Mouse (Mus musculus): ENCODE results near the gene Tmtc4.
A peak's percentile ranks its signal among the peaks of the same experiment; 100 is the strongest.

Gene Tmtc4

DNA sequence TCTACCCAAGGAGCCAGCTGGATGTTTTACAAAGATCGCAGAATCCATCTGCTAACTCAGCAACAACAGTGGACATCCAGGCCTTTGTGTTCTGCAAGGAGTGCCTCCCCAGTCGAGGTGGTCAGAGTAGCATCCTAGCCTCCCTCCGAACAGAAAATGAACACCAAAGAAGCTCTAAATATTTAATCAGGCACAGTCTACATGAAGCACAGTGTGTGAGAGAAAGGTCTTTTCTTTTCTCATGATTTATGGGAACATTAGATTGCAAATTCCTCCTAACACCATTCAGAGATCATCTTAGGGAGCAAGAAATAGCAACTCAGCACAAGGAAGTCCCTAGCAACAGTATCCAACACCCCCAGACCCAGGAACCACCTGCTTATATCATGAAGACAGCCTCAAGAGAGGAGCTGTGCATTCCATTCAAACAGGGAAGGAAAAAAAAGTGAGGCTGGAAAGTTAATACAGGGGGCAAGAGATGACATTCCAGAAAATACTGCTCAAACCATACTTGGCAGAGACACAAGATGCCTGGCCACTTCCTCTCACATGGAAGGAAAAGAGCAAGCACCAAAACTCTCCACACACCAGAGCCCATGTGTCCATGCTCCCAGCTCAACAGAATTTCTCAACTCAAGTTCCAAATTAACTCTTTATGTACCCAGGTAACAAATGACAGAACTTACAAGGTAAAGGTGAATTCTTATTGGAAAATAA lies 8.8 kb downstream of the Tmtc4 start:
- no peak for DNase-seq (ENCODE audit: low read depth, low spot score)

- no peak for DNase-seq (ENCODE audit: low read depth, low spot score)
Observed at GRCm38 (mm10) chr14:122973091-122973490, 10.7 kb downstream of the Tmtc4 start.

DNA sequence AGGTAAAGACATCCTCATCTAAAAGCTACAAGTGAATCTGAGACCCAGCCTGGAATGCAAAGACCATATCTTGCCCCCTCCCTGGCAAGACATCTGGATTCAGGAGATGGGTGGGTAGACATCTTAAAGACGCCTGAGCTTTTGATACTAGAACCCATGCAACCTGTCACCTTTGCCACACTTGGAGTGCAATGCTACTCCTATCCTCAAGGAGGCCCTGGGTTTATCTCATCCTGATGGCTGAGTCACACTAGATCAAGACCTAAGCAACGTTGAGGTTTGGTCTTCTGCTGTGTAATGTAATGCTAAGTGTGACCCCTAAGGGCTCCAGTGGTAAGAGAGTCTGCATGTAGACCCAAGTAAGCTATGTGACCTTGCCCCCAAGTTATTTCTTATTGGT lies 15.8 kb downstream of the Tmtc4 start:
- DNase-seq (ENCODE audit: low read depth, low spot score) = no peak

- peak; percentile 79 for DNase-seq (ENCODE audit: low read depth, low spot score)
Observed at GRCm38 (mm10) chr14:122957941-122958340, 25.9 kb downstream of the Tmtc4 start.

- DNase-seq (ENCODE audit: low read depth, low spot score) = no peak
Observed at GRCm38 (mm10) chr14:122953331-122953730, 30.5 kb downstream of the Tmtc4 start.

GRCm38 (mm10) chr14:122952556-122952955 lies 31.3 kb downstream of the Tmtc4 start:
- DNase-seq (ENCODE audit: low read depth, low spot score) = no peak

DNA sequence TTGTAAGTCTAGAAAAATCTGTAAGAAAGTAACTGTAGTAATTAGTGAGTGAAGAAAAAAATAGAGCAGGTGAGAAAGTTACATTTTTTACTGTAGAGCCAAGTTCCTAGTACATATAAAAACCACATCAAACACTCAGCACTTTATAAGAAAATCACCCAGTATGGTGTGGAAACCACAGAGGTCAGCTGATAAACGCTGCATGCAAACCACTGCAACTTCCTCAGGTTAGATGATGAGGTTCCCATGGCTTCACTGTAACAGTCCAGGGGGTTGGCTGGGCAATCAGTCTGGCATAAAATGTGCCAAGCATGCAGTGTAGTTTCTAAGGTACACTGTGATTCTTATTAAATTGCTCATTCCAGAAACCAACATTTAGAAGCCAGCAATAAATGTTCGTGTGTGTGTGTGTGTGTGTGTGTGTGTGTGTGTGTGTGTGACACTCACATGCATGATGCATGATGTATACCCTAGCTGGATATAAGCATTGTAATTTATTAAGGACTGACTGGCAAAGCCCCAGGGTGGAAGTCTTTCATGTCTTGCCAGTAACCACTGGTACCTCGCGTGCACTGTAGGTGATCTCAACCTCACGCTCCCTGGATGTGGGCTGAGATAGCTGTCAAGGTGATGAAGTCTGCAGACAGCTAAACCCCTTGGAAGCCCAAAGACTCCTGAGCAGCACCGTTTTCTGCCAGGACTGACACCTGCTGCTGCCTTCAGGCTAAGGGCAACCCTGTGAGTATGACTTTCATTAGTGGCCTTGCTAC lies 32.0 kb downstream of the Tmtc4 start:
- DNase-seq (ENCODE audit: low read depth, low spot score) = no peak

- no peak for DNase-seq (ENCODE audit: low read depth, low spot score)
Observed at GRCm38 (mm10) chr14:122950915-122951314, 32.9 kb downstream of the Tmtc4 start.

DNA sequence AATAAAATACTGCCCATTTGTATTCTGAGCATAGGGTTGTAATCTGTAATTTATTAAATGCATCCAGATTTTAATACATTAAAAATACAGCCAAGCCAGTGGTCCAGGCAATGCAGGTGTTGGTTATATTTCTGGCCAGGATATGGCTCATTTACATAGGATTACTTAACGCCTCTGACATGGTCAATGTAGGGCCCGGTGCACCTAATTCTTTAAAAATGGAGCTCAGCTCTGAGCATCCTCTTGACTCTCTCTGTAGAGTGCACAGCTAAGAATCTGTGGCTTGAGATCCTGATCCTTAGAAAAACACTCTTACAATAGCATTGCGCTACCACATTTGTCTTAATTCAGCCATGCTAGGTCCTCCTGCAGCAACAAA lies 40.4 kb downstream of the Tmtc4 start:
- DNase-seq (ENCODE audit: low read depth, low spot score) = no peak

GRCm38 (mm10) chr14:122942757-122943474 lies 40.9 kb downstream of the Tmtc4 start:
- DNase-seq (ENCODE audit: low read depth, low spot score) = no peak

GRCm38 (mm10) chr14:122936460-122936859 lies 47.4 kb downstream of the Tmtc4 start:
- no peak for DNase-seq (ENCODE audit: low read depth, low spot score)

- DNase-seq (ENCODE audit: low read depth, low spot score) = no peak
Observed at GRCm38 (mm10) chr14:122920011-122920410, 63.8 kb downstream of the Tmtc4 start.

- DNase-seq (ENCODE audit: low read depth, low spot score) = no peak
Observed at GRCm38 (mm10) chr14:122917676-122918075, 66.2 kb downstream of the Tmtc4 start.

DNA sequence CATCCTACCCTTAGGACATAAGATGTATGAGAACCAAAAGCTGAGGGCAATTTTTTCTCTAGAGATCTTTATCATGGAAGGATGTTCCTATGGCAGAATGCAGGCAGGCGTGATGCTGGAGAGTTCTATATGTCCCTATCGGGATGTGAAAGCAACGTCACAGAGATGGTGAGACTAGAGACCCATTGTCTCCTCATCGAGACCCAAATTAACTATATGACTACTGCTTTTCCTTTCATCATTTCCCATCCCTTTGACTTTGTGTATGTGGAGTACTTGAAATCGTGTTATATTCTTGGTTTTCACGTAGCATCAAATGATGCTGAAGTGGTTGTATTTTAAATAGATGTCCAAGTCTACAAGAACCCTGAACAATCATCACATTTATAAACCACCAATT lies 70.2 kb downstream of the Tmtc4 start, which contains the start of gene Ggact:
TSS of gene Ggact (minus strand) at position 101 of the 400 bp plus-strand sequence.
- DNase-seq (ENCODE audit: low read depth, low spot score) = no peak

- no peak for DNase-seq (ENCODE audit: low read depth, low spot score)
Observed at GRCm38 (mm10) chr14:122912812-122913498, 70.9 kb downstream of the Tmtc4 start.

- no peak for DNase-seq (ENCODE audit: low read depth, low spot score)
Observed at GRCm38 (mm10) chr14:122912137-122912536, 71.7 kb downstream of the Tmtc4 start.

DNA sequence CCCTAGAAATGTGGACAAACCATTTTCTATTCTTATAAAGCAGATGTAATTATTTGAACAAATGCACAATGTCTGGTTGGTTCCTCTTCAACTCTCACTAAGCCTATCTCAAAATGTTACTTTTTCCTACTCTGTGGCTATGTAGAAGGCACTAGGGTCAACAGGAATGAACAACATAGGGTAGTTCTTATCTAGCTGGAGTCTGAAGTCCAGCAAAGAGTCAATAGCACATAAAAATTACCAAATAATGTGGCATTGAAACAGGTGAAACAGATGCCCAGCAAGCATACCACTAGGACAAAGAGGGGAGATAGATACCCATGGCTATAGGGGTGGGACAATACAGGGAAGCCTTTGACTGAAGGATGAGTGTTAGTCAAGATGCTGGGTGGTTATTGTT lies 72.6 kb downstream of the Tmtc4 start:
- DNase-seq (ENCODE audit: low read depth, low spot score) = no peak

DNA sequence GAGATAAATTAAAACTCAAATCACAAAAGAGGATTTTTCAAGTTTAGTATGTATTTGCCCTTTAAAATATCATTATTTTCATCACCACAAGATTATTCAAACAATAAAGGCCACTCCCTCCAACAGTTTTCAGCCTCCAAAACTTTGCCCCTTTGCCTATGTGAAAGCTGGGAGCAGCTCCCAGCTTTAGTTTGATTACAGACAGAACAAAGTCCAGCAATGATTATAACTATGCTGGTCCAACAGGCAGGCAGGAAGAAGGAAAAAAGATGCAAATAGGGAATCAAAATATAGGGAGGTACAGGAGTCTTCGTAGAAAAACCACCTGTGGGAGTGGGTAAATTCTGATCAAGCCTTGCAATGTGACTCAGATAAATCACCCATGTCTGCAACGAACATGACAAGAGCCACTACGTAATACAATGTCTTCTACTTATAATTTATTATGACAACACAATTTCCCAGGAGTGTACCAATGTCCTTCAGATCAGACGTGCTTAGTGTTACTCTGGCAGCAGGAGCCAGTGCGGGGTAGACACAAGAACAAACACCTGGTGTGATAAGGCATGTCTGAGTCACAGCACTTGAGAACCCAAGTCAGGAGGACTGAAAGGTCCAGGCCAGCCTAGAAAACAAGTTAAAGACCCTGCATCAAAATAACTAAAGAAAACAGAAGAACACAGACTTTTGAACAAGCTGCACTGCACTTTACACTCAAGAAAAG lies 74.3 kb downstream of the Tmtc4 start:
- no peak for DNase-seq (ENCODE audit: low read depth, low spot score)

DNA sequence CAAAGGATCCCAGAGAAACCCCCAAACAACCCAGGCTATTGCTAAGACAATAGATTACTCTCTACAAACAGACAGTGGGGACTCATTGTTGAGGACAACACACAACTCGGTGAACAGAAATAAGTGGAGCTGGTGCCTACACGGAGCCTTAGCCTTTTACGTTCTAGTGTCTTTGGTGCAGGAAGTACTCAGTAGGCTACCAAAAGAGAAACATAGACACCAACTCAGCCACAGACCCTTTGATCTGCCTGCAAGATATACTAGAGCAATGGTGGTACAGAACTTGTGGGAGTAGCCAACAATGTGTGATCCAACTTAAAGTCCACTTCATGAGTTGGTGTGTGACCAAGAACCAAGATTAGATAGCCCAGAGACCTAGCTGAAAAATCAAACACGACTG lies 75.8 kb downstream of the Tmtc4 start:
- DNase-seq (ENCODE audit: low read depth, low spot score) = no peak

DNA sequence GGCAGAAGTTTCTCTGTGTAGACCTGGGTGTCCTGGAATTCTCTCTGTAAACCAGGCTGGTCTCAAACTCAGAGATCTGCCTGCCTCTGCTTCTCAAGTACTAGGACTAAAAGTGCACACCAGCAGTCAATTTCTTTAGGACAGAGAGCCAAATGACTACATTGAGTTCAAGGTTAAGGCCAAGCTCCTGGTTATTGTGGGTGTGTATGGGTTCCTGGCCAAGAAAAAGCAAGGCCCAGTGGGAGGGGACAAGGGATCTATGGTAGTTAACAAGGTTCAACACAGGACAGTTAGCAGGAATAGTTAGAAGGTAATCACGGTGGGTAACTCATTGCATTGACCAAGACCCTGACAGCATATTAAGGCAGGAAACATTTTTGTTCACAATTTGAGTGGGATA lies 78.8 kb downstream of the Tmtc4 start:
- no peak for DNase-seq (ENCODE audit: low read depth, low spot score)

GRCm38 (mm10) chr14:122903923-122904351 lies 79.9 kb downstream of the Tmtc4 start:
- no peak for DNase-seq (ENCODE audit: low read depth, low spot score)

Data from brain, embryonic 18.5 days (tissue).